Mouse (Mus musculus) lung, postnatal 0 days (tissue): ENCODE data around the gene Cald1. TPM values are rescaled to one million over a fixed set of nuclear protein-coding genes. Genes with fewer than 3 reads are reported as not detected.

Source experiments
- ATAC-seq: fragments of 200-750 bp; cut with Nextera tagmentation; 2 replicates; pipeline ENCODE4 v1.8.0; 2017; ENCODE audit warnings: moderate library complexity
- DNase-seq: peaks from one replicate; pipeline ENCODE4 v3.0.0-alpha.2; 2016; ENCODE audit warnings: low spot score
- H3K27ac ChIP-seq: fragments of 300-500 bp; sonication (generic); 2 replicates; pipeline ENCODE4 v1.5.1; 2014; ENCODE audit warnings: antibody characterized with exemption, mild to moderate bottlenecking, low read length, mixed read lengths
- H3K27me3 ChIP-seq: fragments of 300-500 bp; sonication (generic); replicated peaks from 2 replicates; pipeline ENCODE4 v1.6.1; 2014; ENCODE audit warnings: low read length, mixed read lengths; ENCODE audit not compliant: insufficient read depth
- H3K36me3 ChIP-seq: fragments of 300-500 bp; sonication (generic); 2 replicates; pipeline ENCODE4 v1.6.1; 2014; ENCODE audit warnings: low read length, mixed read lengths; ENCODE audit not compliant: insufficient read depth
- H3K4me1 ChIP-seq: fragments of 300-500 bp; sonication (generic); 2 replicates; pipeline ENCODE4 v1.6.1; 2014; ENCODE audit warnings: antibody characterized with exemption, low read depth, low read length, mixed read lengths; ENCODE audit not compliant: insufficient read depth
- H3K4me2 ChIP-seq: fragments of 300-500 bp; sonication (generic); replicated peaks from 2 replicates; pipeline ENCODE4 v1.6.1; 2014; ENCODE audit warnings: low read depth, mild to moderate bottlenecking, low read length, moderate library complexity, mixed read lengths
- H3K4me3 ChIP-seq: fragments of 300-500 bp; sonication (generic); 2 replicates; pipeline ENCODE4 v1.5.1; 2014; ENCODE audit warnings: low read depth, low read length
- H3K9ac ChIP-seq: fragments of 300-500 bp; sonication (generic); replicated peaks from 2 replicates; pipeline ENCODE4 v1.6.1; 2014; ENCODE audit warnings: low read depth, mild to moderate bottlenecking
- H3K9me3 ChIP-seq: fragments of 300-500 bp; sonication (generic); 2 replicates; pipeline ENCODE4 v1.6.1; 2016; ENCODE audit warnings: low read length, mixed read lengths
- CTCF ChIP-seq: IDR thresholded peaks from 2 replicates; pipeline ENCODE4 v1.5.1; 2016; ENCODE audit warnings: antibody characterized with exemption, mild to moderate bottlenecking
- EP300 ChIP-seq: IDR thresholded peaks from 2 replicates; pipeline ENCODE4 v1.6.1; 2016; ENCODE audit warnings: antibody characterized with exemption, mild to moderate bottlenecking, control low read depth
- WGBS: fragments of 180-500 bp; shearing (Covaris S2); extraction: QIAGEN DNeasy Blood & Tissue Kit; methylation state at CpG from one replicate; pipeline ENCODE4 v1.1.7; 2014; 5-methylcytosine and 5-hydroxymethylcytosine counted together
- polyA plus RNA-seq: library from polyadenylated mRNA; unstranded; fragments of >200 nt; fragmentation: Nextera tagmentation; extraction: Ambion mirVana; gene quantifications from 2 replicates; pipeline ENCODE4 v1.2.1, GENCODE M21; 2015

The Cald1 gene
- polyA plus RNA-seq, 1 experiment from 2014 or later, result 249 TPM

GRCm38 (mm10) chr6:34716206-34716887 is 118.0 kb downstream of the Cald1 start:
- H3K27me3 ChIP-seq, result no peaks in the 10 kb centered on the region
- H3K9me3 ChIP-seq, result no peaks in the 10 kb centered on the region
- WGBS, result 70% methylated on average over 9 of the region's 9 CpGs
- H3K27ac ChIP-seq, result peak overlapping the region; percentile 51
- peaks cover 33% of the 10 kb centered on the region; the same call in 1 of the 2 replicates for H3K4me1 ChIP-seq
- DNase-seq (no peak), ATAC-seq (no peak)
- H3K4me3 ChIP-seq, result no peak overlapping the region
- no peaks in the 10 kb centered on the region for H3K36me3 ChIP-seq
- H3K4me2 ChIP-seq, result no peak overlapping the region
- no peak for TF ChIP-seq EP300
- TF ChIP-seq CTCF, result no peak
- H3K9ac ChIP-seq, result no peak overlapping the region

GRCm38 (mm10) chr6:34716888-34717635 is 118.8 kb downstream of the Cald1 start:
- Histone ChIP-seq H3K4me2 (no peak overlapping the region), H3K36me3 (no peaks in the 10 kb centered on the region), H3K4me1 (peaks cover 33% of the 10 kb centered on the region; the same call in 1 of the 2 replicates), H3K4me3 (no peak overlapping the region), H3K27ac (peak overlapping the region; percentile 51), H3K9ac (no peak overlapping the region), H3K27me3 (no peaks in the 10 kb centered on the region), H3K9me3 (no peaks in the 10 kb centered on the region)
- peak; percentile 89 for DNase-seq
- WGBS, result 16% methylated on average over 3 of the region's 3 CpGs
- TF ChIP-seq EP300, result no peak; the same call in 1 of the 2 replicates
- TF ChIP-seq CTCF, result no peak
- ATAC-seq, result peak; percentile 82

- 67% methylated on average over 4 of the region's 4 CpGs for WGBS
- no peak for DNase-seq
Measured at GRCm38 (mm10) chr6:34717651-34718050, 119.4 kb downstream of the Cald1 start.

GRCm38 (mm10) chr6:34719141-34719680 is 120.9 kb downstream of the Cald1 start:
- Histone ChIP-seq H3K4me1 (peaks cover 33% of the 10 kb centered on the region; the same call in 1 of the 2 replicates), H3K4me3 (no peak overlapping the region), H3K27me3 (no peaks in the 10 kb centered on the region), H3K9ac (no peak overlapping the region), H3K4me2 (no peak overlapping the region), H3K27ac (no peak overlapping the region), H3K36me3 (no peaks in the 10 kb centered on the region), H3K9me3 (no peaks in the 10 kb centered on the region)
- DNase-seq (no peak), ATAC-seq (no peak)
- WGBS, result 69% methylated on average over 6 of the region's 6 CpGs
- TF ChIP-seq EP300 (no peak), CTCF (no peak)

More at GRCm38 (mm10) chr6:34717651-34718050, 119.4 kb downstream of the Cald1 start:
- no peaks in the 10 kb centered on the region for H3K9me3 ChIP-seq
- H3K27me3 ChIP-seq, result no peaks in the 10 kb centered on the region
- peak overlapping the region; percentile 51; the same call in 1 of the 2 replicates for H3K27ac ChIP-seq
- peaks cover 33% of the 10 kb centered on the region; the same call in 1 of the 2 replicates for H3K4me1 ChIP-seq
- no peak for ATAC-seq
- H3K9ac ChIP-seq, result no peak overlapping the region
- no peaks in the 10 kb centered on the region for H3K36me3 ChIP-seq
- no peak overlapping the region for H3K4me2 ChIP-seq
- H3K4me3 ChIP-seq, result no peak overlapping the region
- TF ChIP-seq CTCF, result no peak
- no peak for TF ChIP-seq EP300

- TF ChIP-seq CTCF (no peak), EP300 (0 out of 2 replicates have a peak, but pooled peaks have one; percentile 11)
- H3K9me3 ChIP-seq, result no peaks in the 10 kb centered on the region
- no peaks in the 10 kb centered on the region for H3K36me3 ChIP-seq
- ATAC-seq, result peak; percentile 37
- H3K27me3 ChIP-seq, result no peaks in the 10 kb centered on the region
- WGBS, result 49% methylated on average over 4 of the region's 4 CpGs
- DNase-seq, result peak; percentile 76
- H3K9ac ChIP-seq, result no peak overlapping the region
- no peak overlapping the region for H3K4me3 ChIP-seq
- no peak overlapping the region for H3K4me2 ChIP-seq
- H3K27ac ChIP-seq, result no peak overlapping the region
- H3K4me1 ChIP-seq, result peaks cover 33% of the 10 kb centered on the region; the same call in 1 of the 2 replicates
Measured at GRCm38 (mm10) chr6:34720447-34720846, 122.1 kb downstream of the Cald1 start.

GRCm38 (mm10) chr6:34721740-34722139 is 123.4 kb downstream of the Cald1 start:
- Histone ChIP-seq H3K4me3 (no peak overlapping the region), H3K27ac (no peak overlapping the region)
- peak; percentile 28 for ATAC-seq

More at GRCm38 (mm10) chr6:34721740-34722139, 123.4 kb downstream of the Cald1 start:
- Histone ChIP-seq H3K27me3 (no peaks in the 10 kb centered on the region), H3K4me1 (peaks cover 28% of the 10 kb centered on the region; the same call in 1 of the 2 replicates), H3K9ac (no peak overlapping the region), H3K4me2 (no peak overlapping the region), H3K36me3 (no peaks in the 10 kb centered on the region), H3K9me3 (no peaks in the 10 kb centered on the region)
- 40% methylated on average over 6 of the region's 6 CpGs for WGBS
- peak; percentile 76 for DNase-seq
- TF ChIP-seq CTCF (no peak), EP300 (peak; percentile 53; the same call in 1 of the 2 replicates)
